Mouse (Mus musculus) Patski (cell line): ENCODE data around the gene Tigd4. TPM values are rescaled to one million over a fixed set of nuclear protein-coding genes. Genes with fewer than 3 reads are reported as not detected.

Experiments used
- ATAC-seq: fragments of 100-300 bp; one replicate; pipeline ENCODE4 v1.8.0; 2021
- CTCF ChIA-PET: fragments of 350-600 bp; sonication (Branson Sonifier 250); formaldehyde crosslinking; loops from one replicate; lab custom pipeline; 2022; ENCODE audit warnings: inconsistent platforms; lab: Charles Lee
- POLR2A ChIA-PET: fragments of 350-600 bp; sonication (Branson Sonifier 250); formaldehyde crosslinking; loops from one replicate; lab custom pipeline; 2022; ENCODE audit warnings: antibody characterized with exemption, inconsistent platforms; lab: Charles Lee
- DNase-seq: peaks from one replicate; pipeline ENCODE4 v3.0.0-alpha.2; 2011; ENCODE audit warnings: low read depth, low spot score
- H3K27me3 ChIP-seq: fragments of 371-371 bp; one replicate; pipeline ENCODE4 v1.5.1; 2021
- CTCF ChIP-seq: fragments of 100-300 bp; IDR thresholded peaks from one replicate; pipeline ENCODE4 v1.5.1; 2021
- in situ Hi-C: fragments of 300-500 bp; cut with MboI; formaldehyde crosslinking; loops from 3 replicates; pipeline ENCODE4 v1.11.1; 2018; ENCODE audit warnings: low pct_unique_long_range_greater_than_20kb, mixed read lengths
- polyA plus RNA-seq: library from polyadenylated mRNA; unstranded; gene quantifications from one replicate; pipeline ENCODE4 v1.2.3, GENCODE M21; 2021

The Tigd4 gene
- polyA plus RNA-seq, 1 experiment from 2014 or later: 0.18 TPM

DNA sequence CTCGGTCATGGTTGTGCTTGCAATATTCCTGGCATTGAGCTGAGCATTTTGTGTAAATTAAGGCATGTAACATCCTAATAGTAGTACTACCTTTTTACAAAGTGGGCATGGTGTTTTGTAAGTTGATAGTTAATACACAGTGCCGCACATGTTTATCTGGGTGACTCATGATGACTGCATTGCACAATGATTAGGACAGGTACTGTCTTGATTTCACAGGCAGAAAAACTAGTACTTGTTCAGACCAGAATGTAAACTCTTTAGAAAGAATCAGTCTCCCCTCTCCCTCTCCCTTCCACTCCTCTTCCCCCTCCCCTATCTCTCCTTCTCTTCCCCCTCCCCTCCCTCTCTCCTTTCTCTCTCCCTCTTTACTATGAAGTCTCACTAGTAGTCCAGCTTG, 9.4 kb downstream of the Tigd4 start:
- ATAC-seq (no peak), DNase-seq (no peak)
- CTCF ChIA-PET: interaction anchor here (1.7 kb wide), 1 partner anchor 12 kb away, joined by 4 read pairs; no protein-coding TSS in a partner anchor
- no peak for TF ChIP-seq CTCF
- POLR2A ChIA-PET: no interaction called here
- in situ Hi-C loops: no loop called here
- H3K27me3 ChIP-seq: no peaks in the 10 kb centered on the region

DNA sequence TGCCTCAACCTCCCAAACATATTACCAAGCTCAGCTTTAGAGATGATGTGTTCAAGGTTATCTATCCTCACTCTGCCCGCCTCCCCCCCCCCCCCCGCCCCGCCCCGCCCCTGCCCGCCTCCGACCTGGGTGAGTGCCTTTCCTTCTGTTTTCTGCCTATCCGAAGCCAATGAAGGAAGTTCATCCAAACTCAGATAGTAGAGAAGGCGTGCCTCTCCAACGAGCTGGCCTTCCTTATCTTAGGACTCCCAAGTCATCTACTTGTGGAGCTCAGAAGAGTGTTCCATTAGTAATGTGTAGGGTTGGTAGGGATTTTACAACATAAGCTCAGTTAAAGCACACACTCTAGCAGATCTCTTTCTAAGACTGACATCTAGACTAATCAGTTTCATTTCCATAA, 9.8 kb downstream of the Tigd4 start:
- in situ Hi-C loops: no loop called here
- DNase-seq (no peak), ATAC-seq (no peak)
- no peak for TF ChIP-seq CTCF
- no peaks in the 10 kb centered on the region for H3K27me3 ChIP-seq
- POLR2A ChIA-PET: no interaction called here
- CTCF ChIA-PET: interaction anchor here (1.7 kb wide), 1 partner anchor 11 kb away, joined by 4 read pairs; no protein-coding TSS in a partner anchor

- DNase-seq (peak; percentile 96), ATAC-seq (peak; percentile 92)
- POLR2A ChIA-PET: interaction anchor here (0.5 to 1.0 kb wide), 2 partner anchors 24 to 120 kb away, joined by 3 to 6 read pairs; no protein-coding TSS in a partner anchor
- no peaks in the 10 kb centered on the region for H3K27me3 ChIP-seq
- CTCF ChIA-PET: interaction anchor here (1.3 to 1.8 kb wide), 3 partner anchors 13 to 31 kb away, joined by 3 to 5 read pairs (median 5); partner anchors contain the start of gene Arfip1
- in situ Hi-C loops: loop anchor here (10.0 kb wide), 1 partner anchor 235 kb away; no protein-coding TSS in a partner anchor
- no peak for TF ChIP-seq CTCF
These were observed 16.9 kb downstream of the Tigd4 start for GRCm38 (mm10) chr3:84610183-84610710.

- in situ Hi-C loops: loop anchor here (10.0 kb wide), 1 partner anchor 230 kb away; no protein-coding TSS in a partner anchor
- ChIA-PET POLR2A (interaction anchor here (0.7 kb wide), 1 partner anchor 83 kb away, joined by 3 read pairs; no protein-coding TSS in a partner anchor), CTCF (interaction anchor here (0.6 to 2.7 kb wide), 29 partner anchors 7 to 954 kb away, joined by 3 to 16 read pairs (median 4); no protein-coding TSS in a partner anchor)
- ATAC-seq: no peak
- H3K27me3 ChIP-seq: no peaks in the 10 kb centered on the region
- no peak for DNase-seq
- peak; percentile 84 for TF ChIP-seq CTCF
These were observed 21.9 kb downstream of the Tigd4 start for GRCm38 (mm10) chr3:84615050-84615855.

DNA sequence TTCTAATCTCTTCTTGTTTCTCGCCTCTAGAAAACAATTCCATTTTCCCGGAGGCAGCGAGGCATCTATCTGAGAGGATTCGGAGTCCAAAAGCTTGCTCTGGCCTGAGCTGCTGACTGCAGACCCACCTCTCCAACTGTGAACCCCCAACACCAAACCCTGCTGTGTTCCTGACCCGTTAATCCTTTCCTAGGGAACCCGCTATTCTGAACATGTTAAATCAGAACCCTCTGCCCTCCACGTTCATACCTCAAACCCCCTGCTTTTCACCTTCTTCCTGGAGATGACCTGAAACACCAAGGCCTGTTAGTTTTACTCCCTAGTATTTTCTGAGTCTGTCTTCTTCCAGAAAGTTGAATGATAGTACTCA, 22.5 kb downstream of the Tigd4 start:
- DNase-seq (no peak), ATAC-seq (no peak)
- in situ Hi-C loops: loop anchor here (10.0 kb wide), 1 partner anchor 229 kb away; no protein-coding TSS in a partner anchor
- H3K27me3 ChIP-seq: no peaks in the 10 kb centered on the region
- CTCF ChIA-PET: interaction anchor here (0.8 to 2.7 kb wide), 24 partner anchors 9 to 954 kb away, joined by 3 to 16 read pairs (median 4); no protein-coding TSS in a partner anchor
- POLR2A ChIA-PET: no interaction called here
- TF ChIP-seq CTCF: no peak

- POLR2A ChIA-PET: interaction anchor here (0.6 kb wide), 2 partner anchors 262 to 1503 kb away, joined by 3 read pairs; no protein-coding TSS in a partner anchor
- TF ChIP-seq CTCF: peak; percentile 12
- no peak for DNase-seq
- H3K27me3 ChIP-seq: no peaks in the 10 kb centered on the region
- CTCF ChIA-PET: no interaction called here
- ATAC-seq: no peak
- in situ Hi-C loops: loop anchor here (10.0 kb wide), 1 partner anchor 226 kb away; no protein-coding TSS in a partner anchor
These were observed 25.3 kb downstream of the Tigd4 start for GRCm38 (mm10) chr3:84618627-84619026.

- TF ChIP-seq CTCF: no peak
- ATAC-seq (no peak), DNase-seq (no peak)
- H3K27me3 ChIP-seq: no peaks in the 10 kb centered on the region
- in situ Hi-C loops: loop anchor here (10.0 kb wide), 1 partner anchor 226 kb away; no protein-coding TSS in a partner anchor
- CTCF ChIA-PET: interaction anchor here (1.2 kb wide), 1 partner anchor 26 kb away, joined by 3 read pairs; the partner anchor contains the start of gene Tigd4
- POLR2A ChIA-PET: no interaction called here
These were observed 25.7 kb downstream of the Tigd4 start for GRCm38 (mm10) chr3:84619056-84619455.

GRCm38 (mm10) chr3:84619725-84620124, 26.4 kb downstream of the Tigd4 start:
- H3K27me3 ChIP-seq: no peaks in the 10 kb centered on the region
- ChIA-PET CTCF (interaction anchor here (1.2 kb wide), 1 partner anchor 27 kb away, joined by 3 read pairs; the partner anchor contains the start of gene Tigd4), POLR2A (interaction anchor here (0.6 kb wide), 1 partner anchor 13 kb away, joined by 4 read pairs; no protein-coding TSS in a partner anchor)
- in situ Hi-C loops: loop anchor here (10.0 kb wide), 1 partner anchor 225 kb away; no protein-coding TSS in a partner anchor
- ATAC-seq (no peak), DNase-seq (no peak)
- no peak for TF ChIP-seq CTCF

GRCm38 (mm10) chr3:84622026-84622425, 28.7 kb downstream of the Tigd4 start:
- in situ Hi-C loops: no loop called here
- ChIA-PET CTCF (interaction anchor here (1.5 to 1.6 kb wide), 2 partner anchors 8 to 225 kb away, joined by 3 to 5 read pairs; no protein-coding TSS in a partner anchor), POLR2A (no interaction called here)
- no peaks in the 10 kb centered on the region for H3K27me3 ChIP-seq
- DNase-seq (no peak), ATAC-seq (no peak)
- TF ChIP-seq CTCF: no peak

GRCm38 (mm10) chr3:84631586-84631985, 38.2 kb downstream of the Tigd4 start:
- DNase-seq: no peak
- ChIA-PET POLR2A (interaction anchor here (0.6 to 0.7 kb wide), 4 partner anchors 11 to 211 kb away, joined by 3 to 4 read pairs (median 3); no protein-coding TSS in a partner anchor), CTCF (no interaction called here)
- no peaks in the 10 kb centered on the region for H3K27me3 ChIP-seq
- in situ Hi-C loops: no loop called here
- TF ChIP-seq CTCF: no peak
- no peak for ATAC-seq
